Mouse (Mus musculus) C2C12 (cell line): ENCODE measurements around the gene Coq10a.

Experiments
- CEBPB ChIP-seq: IDR thresholded peaks from one replicate; pipeline ENCODE4 v1.6.1; 2011; ENCODE audit warnings: low read depth, mild to moderate bottlenecking, control low read depth, moderate library complexity
- CTCF ChIP-seq: IDR thresholded peaks from one replicate; pipeline ENCODE4 v1.5.1; 2011; ENCODE audit not compliant: control insufficient read depth, insufficient read depth, insufficient read length
- MAX ChIP-seq: IDR thresholded peaks from one replicate; pipeline ENCODE4 v1.6.1; 2011; ENCODE audit warnings: mild to moderate bottlenecking, control low read depth
- MYOD1 ChIP-seq: IDR thresholded peaks from one replicate; pipeline ENCODE4 v1.6.1; 2011; ENCODE audit warnings: low read depth; ENCODE audit not compliant: control insufficient read depth, insufficient read length

DNA sequence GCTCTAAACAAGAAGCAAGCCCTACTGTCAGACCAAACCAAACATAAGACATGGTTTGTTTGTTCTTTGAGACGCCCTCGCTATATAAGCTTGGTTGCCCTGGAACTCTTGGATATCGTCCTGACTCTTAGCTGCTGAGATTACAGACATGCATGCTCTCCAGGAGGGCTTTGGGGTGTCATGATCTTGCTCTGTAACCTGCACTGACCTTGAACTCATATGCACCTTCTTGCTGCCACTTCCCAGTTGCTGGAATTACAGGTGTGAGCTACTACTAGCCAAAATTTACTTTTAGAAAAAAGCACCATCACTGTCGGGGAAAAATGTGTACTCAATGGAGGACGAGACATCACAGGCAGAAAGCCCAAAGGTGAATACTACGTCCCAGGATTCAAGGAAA, 802 bp upstream of the Coq10a start:
- TF ChIP-seq CTCF (no peak), CEBPB (no peak), MAX (no peak), MYOD1 (no peak)
